Mouse (Mus musculus) bone marrow, adult 2 months (tissue): ENCODE data around the gene Pdk1.
A peak's percentile ranks its signal among the peaks of the same experiment; 100 is the strongest.

Experiments
- CTCF ChIP-seq: fragments of 200-500 bp; IDR thresholded peaks from 2 replicates; pipeline ENCODE4 v1.5.1; 2011; ENCODE audit warnings: low read length, control low read depth; ENCODE audit not compliant: control insufficient read depth, insufficient read depth
- POLR2A ChIP-seq: fragments of 200-500 bp; IDR thresholded peaks from 2 replicates; pipeline ENCODE4 v1.6.1; 2011; ENCODE audit warnings: low read depth, mild to moderate bottlenecking, control low read depth, low read length, borderline replicate concordance; ENCODE audit not compliant: control insufficient read depth

DNA sequence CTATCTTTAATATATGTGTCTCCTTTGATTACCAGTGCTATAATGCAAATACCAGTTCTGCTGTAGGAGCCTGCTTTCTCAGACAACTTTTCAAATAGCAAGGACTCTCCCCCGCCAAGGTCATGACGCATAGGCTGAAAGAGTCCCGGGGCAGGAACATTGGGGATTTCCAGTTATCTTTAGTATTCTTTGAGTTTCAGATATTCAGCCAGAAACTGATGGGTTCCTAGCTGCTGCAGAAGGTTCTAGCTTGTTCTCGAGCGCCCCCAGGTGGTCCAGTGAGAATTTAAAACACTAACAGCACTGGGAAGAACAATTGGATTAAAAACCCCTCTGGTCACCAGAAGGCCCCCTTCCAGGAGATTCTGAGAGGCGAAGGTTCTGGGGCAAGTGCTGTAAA lies 35.2 kb upstream of the Pdk1 start:
- TF ChIP-seq POLR2A (no peak), CTCF (peak; percentile 64)
